Comparison of ENCODE assay signal across 18 mouse cellular contexts in genomic region chr1:89593219-89593618, GRCm38 (mm10).
"Had no signal": no experiment of that assay in that cellular context is flagged by ENCODE, and none has a peak within 500 bp of the region (broad histone marks: within the 10 kb centered on the region; RNA-seq: fewer than 3 reads in every experiment).

No protein-coding gene starts in this region.

- H3K4me2 ChIP-seq: limb, embryonic 13.5 days; liver, embryonic 13.5 days; lung, embryonic 14.5 days; midbrain, embryonic 12.5 days; midbrain, embryonic 15.5 days; neural tube, embryonic 12.5 days had no signal

- H3K27ac ChIP-seq: kidney, postnatal 0 days; layer of hippocampus, adult 2 months; limb, embryonic 10.5 days; limb, embryonic 13.5 days; liver, embryonic 13.5 days; macrophage; midbrain, embryonic 12.5 days; midbrain, embryonic 15.5 days; neural tube, embryonic 12.5 days had no signal

- ATAC-seq: intestine, postnatal 0 days; lung, postnatal 0 days; midbrain, embryonic 15.5 days had no signal

- DNase-seq: kidney, adult 2 months; kidney, postnatal 25 days; layer of hippocampus, adult 9-11 months; liver; liver, embryonic 13.5 days; lung, embryonic 14.5 days; thymus, adult 2 months; thymus, postnatal 25 days had no signal

- H3K36me3 ChIP-seq: liver, embryonic 13.5 days had no signal

- H3K9me3 ChIP-seq: limb, embryonic 10.5 days; liver, embryonic 13.5 days had no signal

- H3K27me3 ChIP-seq: limb, embryonic 13.5 days; liver, embryonic 13.5 days; midbrain, embryonic 12.5 days; midbrain, embryonic 15.5 days; neural tube, embryonic 12.5 days had no signal

- H3K4me3 ChIP-seq: layer of hippocampus, adult 2 months; limb, embryonic 10.5 days; limb, embryonic 13.5 days; liver, embryonic 13.5 days; midbrain, embryonic 12.5 days; midbrain, embryonic 15.5 days; neural tube, embryonic 12.5 days had no signal

- H3K9ac ChIP-seq: limb, embryonic 13.5 days; liver, embryonic 13.5 days; lung, embryonic 14.5 days; midbrain, embryonic 12.5 days; midbrain, embryonic 15.5 days; neural tube, embryonic 12.5 days had no signal
